Mouse (Mus musculus) large intestine, adult 2 months (tissue): ENCODE results near the gene Tmem208. TPM values are rescaled to one million over a fixed set of nuclear protein-coding genes. Genes with fewer than 3 reads are reported as not detected.

Experiments used
- polyA plus RNA-seq: library from polyadenylated mRNA; depleted of rRNA; stranded (reverse); fragments of >200 nt; gene quantifications from 2 replicates; pipeline ENCODE4 v1.2.3, GENCODE M21; 2012; rRNA removed

Tmem208 gene
- polyA plus RNA-seq, 1 experiment = 134 TPM

Other genes with a start within 250 kb of the Tmem208 start
- gene Ces3b, start 242.6 kb upstream of the Tmem208 start, polyA plus RNA-seq = not detected in 2 replicates
- gene Ces4a, start 194.6 kb upstream of the Tmem208 start, polyA plus RNA-seq = not detected in 2 replicates
- 7.0 and 8.1 TPM in 2 replicates for gene Cbfb, start 155.7 kb upstream of the Tmem208 start, polyA plus RNA-seq
- gene D230025D16Rik, start 101.2 kb upstream of the Tmem208 start, polyA plus RNA-seq = 13.0 and 14.5 TPM in 2 replicates
- 4.9 and 6.2 TPM in 2 replicates for gene B3gnt9, start 71.2 kb upstream of the Tmem208 start, polyA plus RNA-seq
- 57.4 and 64.0 TPM in 2 replicates for gene Tradd, start 61.7 kb upstream of the Tmem208 start, polyA plus RNA-seq
- 16.3 and 16.9 TPM in 2 replicates for gene Fbxl8, start 61.7 kb upstream of the Tmem208 start, polyA plus RNA-seq
- gene Hsf4, start 56.6 kb upstream of the Tmem208 start, polyA plus RNA-seq = 0.74 and 1.2 TPM in 2 replicates
- 0.82 and 0.88 TPM in 2 replicates for gene Nol3, start 50.2 kb upstream of the Tmem208 start, polyA plus RNA-seq
- gene 4931428F04Rik, start 36.5 kb upstream of the Tmem208 start, polyA plus RNA-seq = 1.7 and 2.0 TPM in 2 replicates
- 1.6 and 2.5 TPM in 2 replicates for gene Exoc3l, start 30.3 kb upstream of the Tmem208 start, polyA plus RNA-seq
- 147 and 149 TPM in 2 replicates for gene E2f4, start 28.7 kb upstream of the Tmem208 start, polyA plus RNA-seq
- 65.9 and 82.0 TPM in 2 replicates for gene Elmo3, start 20.8 kb upstream of the Tmem208 start, polyA plus RNA-seq
- 4.6 and 5.8 TPM in 2 replicates for gene Lrrc29, start 76 bp upstream of the Tmem208 start, polyA plus RNA-seq
- 20.1 and 28.9 TPM in 2 replicates for gene Fhod1, start 21.6 kb downstream of the Tmem208 start, polyA plus RNA-seq
- 2.7 and 4.0 TPM in 2 replicates for gene Slc9a5, start 22.5 kb downstream of the Tmem208 start, polyA plus RNA-seq
- gene Plekhg4, start 46.9 kb downstream of the Tmem208 start, polyA plus RNA-seq = 0.52 and 0.73 TPM in 2 replicates
- 0.07 TPM in 1 of 2 replicates, not detected in the other for gene Kctd19, start 87.1 kb downstream of the Tmem208 start, polyA plus RNA-seq
- 0.12 and 0.25 TPM in 2 replicates for gene Lrrc36, start 87.2 kb downstream of the Tmem208 start, polyA plus RNA-seq
- 73.9 and 101 TPM in 2 replicates for gene Tppp3, start 145.2 kb downstream of the Tmem208 start, polyA plus RNA-seq
- gene Zdhhc1, start 170.5 kb downstream of the Tmem208 start, polyA plus RNA-seq = 15.0 and 16.3 TPM in 2 replicates
- 19.6 and 50.5 TPM in 2 replicates for gene Hsd11b2, start 192.4 kb downstream of the Tmem208 start, polyA plus RNA-seq
- 103 and 110 TPM in 2 replicates for gene Atp6v0d1, start 239.7 kb downstream of the Tmem208 start, polyA plus RNA-seq